Mouse (Mus musculus): ENCODE measurements at regions not wholly inside any gene's neighbourhood (a gene's known extent, or its start where the extent isn't known, plus 50 kb on each side); places are given as distances from the start of the nearest gene placed in this dataset.

DNA sequence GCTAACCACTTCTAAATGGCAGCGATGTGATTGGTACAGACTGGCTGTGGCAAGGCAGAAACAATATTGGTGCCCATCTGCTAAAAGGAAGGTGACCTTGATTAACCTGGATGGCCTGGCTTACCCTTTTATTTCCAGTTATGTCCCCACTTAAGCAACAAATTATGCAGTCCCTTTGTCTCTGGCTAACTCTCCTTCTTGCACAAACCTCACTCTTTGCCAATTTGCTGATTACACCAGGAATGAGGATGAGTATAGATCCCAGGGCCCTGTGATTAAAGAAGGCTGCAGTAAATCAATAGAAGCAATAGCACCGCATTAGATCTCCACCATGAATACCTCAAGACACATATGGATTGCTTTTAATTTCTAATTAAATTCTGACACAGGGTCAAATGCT, 87.7 kb upstream of the Gm9747 start:
- WGBS, result 88% methylated on average over 2 of the region's 2 CpGs
- ATAC-seq (ENCODE audit: insufficient number of reproducible peaks, insufficient read depth, low FRiP score, low read depth), result no peak
- H3K36me3 ChIP-seq (ENCODE audit: control insufficient read depth, insufficient read depth, low read length), result no peaks in the 10 kb centered on the region

DNA sequence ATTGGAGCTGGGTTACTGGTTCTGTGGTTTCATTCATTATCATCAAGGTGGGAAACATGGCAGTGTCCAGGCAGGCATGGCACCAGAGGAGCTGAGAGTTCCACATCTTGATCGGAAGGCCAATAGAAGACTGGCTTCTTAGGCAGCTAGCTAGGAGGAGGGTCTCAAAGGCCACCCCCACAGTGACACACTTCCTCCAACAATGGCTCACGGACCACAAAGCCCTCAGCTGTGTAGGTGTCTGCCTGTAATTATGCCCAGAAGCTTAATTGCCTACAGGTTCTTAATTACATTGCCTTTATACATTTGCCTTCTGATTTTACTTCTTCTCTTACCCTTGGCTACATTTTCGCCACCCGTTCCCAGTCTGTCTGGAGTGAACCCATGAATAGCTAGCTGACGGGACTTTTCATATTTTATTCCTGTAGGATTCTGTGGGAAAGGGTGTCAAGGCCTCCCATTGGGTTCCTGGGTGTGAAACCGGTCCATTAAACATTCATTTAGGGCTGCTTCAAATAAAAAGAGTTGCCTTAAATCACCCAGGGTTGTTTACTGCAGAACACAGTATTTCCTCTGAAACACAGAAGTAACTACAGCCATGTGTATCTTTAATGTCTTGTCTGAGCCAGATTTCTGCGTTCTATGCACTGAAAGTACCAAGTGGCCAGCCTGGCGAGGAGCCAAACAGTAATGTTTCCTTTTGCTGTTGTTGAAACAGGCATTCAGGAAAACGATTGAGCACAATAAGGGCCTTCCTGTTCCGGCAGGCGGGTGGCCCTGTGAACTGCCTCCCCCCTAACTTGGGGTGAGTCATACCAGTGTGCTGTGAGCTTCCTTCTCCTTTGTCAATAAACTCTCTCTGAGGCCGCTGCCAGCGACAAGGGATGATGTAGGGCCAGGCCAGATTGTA, 82.4 kb upstream of the Gm9747 start:
- ATAC-seq (ENCODE audit: insufficient number of reproducible peaks, insufficient read depth, low FRiP score, low read depth), result peak; percentile 95

More for the DNA sequence above, 87.7 kb upstream of the Gm9747 start:
- no peak overlapping the region for H3K4me2 ChIP-seq (replicated peaks; ENCODE audit: low read depth, low read length)
- no peak overlapping the region for H3K4me3 ChIP-seq (ENCODE audit: low read depth, low read length)
- no peaks in the 10 kb centered on the region for H3K4me1 ChIP-seq (ENCODE audit: control insufficient read depth, insufficient read depth, low read length)
- H3K9me3 ChIP-seq (ENCODE audit: control insufficient read depth, low read depth, low read length), result no peaks in the 10 kb centered on the region
- H3K27me3 ChIP-seq (ENCODE audit: control insufficient read depth, insufficient read depth, low read length), result no peaks in the 10 kb centered on the region
- H3K9ac ChIP-seq (replicated peaks; ENCODE audit: low read depth, low read length), result no peak overlapping the region
- H3K27ac ChIP-seq (ENCODE audit: low read length), result no peak overlapping the region

DNA sequence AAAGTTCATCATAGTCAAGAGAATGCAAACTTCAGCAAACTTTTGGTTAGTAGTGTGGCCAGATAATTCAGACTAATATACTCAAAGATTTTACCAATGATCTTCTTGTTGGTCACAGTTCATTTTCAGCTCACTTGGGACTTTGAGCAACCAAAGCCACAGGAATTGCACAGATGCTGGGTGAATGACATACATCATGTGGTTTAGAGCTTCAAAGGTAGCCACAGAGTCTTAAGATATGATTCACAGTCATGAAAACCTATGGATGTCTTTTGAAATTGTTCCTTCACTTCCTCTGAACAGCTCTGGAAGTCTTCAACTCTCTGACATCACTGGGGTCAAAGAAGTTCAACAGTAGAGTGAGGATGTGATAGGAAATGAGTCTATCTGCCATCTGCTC, 77.0 kb upstream of the Gm9747 start:
- H3K36me3 ChIP-seq (ENCODE audit: control insufficient read depth, insufficient read depth, low read length), result no peaks in the 10 kb centered on the region
- no peaks in the 10 kb centered on the region for H3K9me3 ChIP-seq (ENCODE audit: control insufficient read depth, low read depth, low read length)
- no peaks in the 10 kb centered on the region for H3K4me1 ChIP-seq (ENCODE audit: control insufficient read depth, insufficient read depth, low read length)
- H3K4me3 ChIP-seq (ENCODE audit: low read depth, low read length), result no peak overlapping the region
- ATAC-seq (ENCODE audit: insufficient number of reproducible peaks, insufficient read depth, low FRiP score, low read depth), result no peak
- H3K27ac ChIP-seq (ENCODE audit: low read length), result no peak overlapping the region
- no peaks in the 10 kb centered on the region for H3K27me3 ChIP-seq (ENCODE audit: control insufficient read depth, insufficient read depth, low read length)
- H3K9ac ChIP-seq (replicated peaks; ENCODE audit: low read depth, low read length), result no peak overlapping the region
- H3K4me2 ChIP-seq (replicated peaks; ENCODE audit: low read depth, low read length), result no peak overlapping the region

More for the DNA sequence above, 82.4 kb upstream of the Gm9747 start:
- H3K36me3 ChIP-seq (ENCODE audit: control insufficient read depth, insufficient read depth, low read length), result no peaks in the 10 kb centered on the region
- no peaks in the 10 kb centered on the region for H3K27me3 ChIP-seq (ENCODE audit: control insufficient read depth, insufficient read depth, low read length)
- no peak overlapping the region for H3K4me2 ChIP-seq (replicated peaks; ENCODE audit: low read depth, low read length)
- no peaks in the 10 kb centered on the region for H3K4me1 ChIP-seq (ENCODE audit: control insufficient read depth, insufficient read depth, low read length)
- no peak overlapping the region for H3K4me3 ChIP-seq (ENCODE audit: low read depth, low read length)
- 48% methylated on average over 13 of the region's 13 CpGs for WGBS
- H3K9me3 ChIP-seq (ENCODE audit: control insufficient read depth, low read depth, low read length), result no peaks in the 10 kb centered on the region
- H3K27ac ChIP-seq (ENCODE audit: low read length), result peak overlapping the region; percentile 27; the same call in 1 of the 2 replicates
- no peak overlapping the region for H3K9ac ChIP-seq (replicated peaks; ENCODE audit: low read depth, low read length)

DNA sequence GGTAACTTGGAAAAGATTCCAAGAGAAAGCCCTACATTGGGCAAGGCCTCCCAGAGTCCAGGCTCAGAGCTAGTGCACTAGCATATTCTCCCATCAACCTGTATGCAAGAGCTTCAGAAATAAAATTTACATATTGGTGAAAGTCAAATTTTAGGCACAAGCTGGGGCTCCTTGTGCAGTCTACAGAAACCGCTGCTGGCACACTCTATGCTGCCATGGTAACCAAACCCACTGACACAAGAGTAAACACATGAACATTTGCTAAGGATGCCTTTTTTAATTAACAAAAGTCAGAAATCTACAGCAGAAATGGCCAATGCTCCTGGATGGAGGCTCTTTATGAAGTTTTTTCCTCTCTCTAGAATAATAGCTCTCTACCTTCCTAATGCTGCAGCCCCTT, 75.9 kb upstream of the Gm9747 start:
- H3K9me3 ChIP-seq (ENCODE audit: control insufficient read depth, low read depth, low read length), result no peaks in the 10 kb centered on the region
- no peak overlapping the region for H3K4me2 ChIP-seq (replicated peaks; ENCODE audit: low read depth, low read length)
- ATAC-seq (ENCODE audit: insufficient number of reproducible peaks, insufficient read depth, low FRiP score, low read depth), result no peak
- no peak overlapping the region for H3K4me3 ChIP-seq (ENCODE audit: low read depth, low read length)
- 79% methylated on average over 1 of the region's 1 CpGs for WGBS
- no peaks in the 10 kb centered on the region for H3K27me3 ChIP-seq (ENCODE audit: control insufficient read depth, insufficient read depth, low read length)
- H3K9ac ChIP-seq (replicated peaks; ENCODE audit: low read depth, low read length), result no peak overlapping the region
- H3K36me3 ChIP-seq (ENCODE audit: control insufficient read depth, insufficient read depth, low read length), result no peaks in the 10 kb centered on the region
- H3K4me1 ChIP-seq (ENCODE audit: control insufficient read depth, insufficient read depth, low read length), result no peaks in the 10 kb centered on the region
- H3K27ac ChIP-seq (ENCODE audit: low read length), result no peak overlapping the region

DNA sequence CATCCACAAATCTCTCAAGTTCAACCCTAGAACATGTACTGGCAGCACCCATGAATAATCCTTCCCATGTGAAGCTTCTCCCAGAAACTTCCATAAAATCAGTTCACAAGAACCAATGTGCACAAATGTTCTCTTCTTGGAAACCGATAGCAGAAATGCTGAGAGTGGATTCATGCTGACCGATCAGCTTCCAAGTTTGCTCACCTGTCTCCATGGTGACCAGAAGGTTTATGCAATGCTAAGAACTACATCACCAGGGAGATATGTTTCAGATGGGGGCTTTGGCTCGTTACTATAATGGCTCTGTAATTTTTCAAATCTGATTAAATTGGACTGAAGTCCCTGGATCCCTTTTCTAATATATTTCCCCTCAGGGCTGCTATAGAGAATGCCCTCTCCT, 74.4 kb upstream of the Gm9747 start:
- Histone ChIP-seq H3K36me3 (ENCODE audit: control insufficient read depth, insufficient read depth, low read length) (no peaks in the 10 kb centered on the region), H3K4me1 (ENCODE audit: control insufficient read depth, insufficient read depth, low read length) (no peaks in the 10 kb centered on the region), H3K27ac (ENCODE audit: low read length) (no peak overlapping the region), H3K27me3 (ENCODE audit: control insufficient read depth, insufficient read depth, low read length) (no peaks in the 10 kb centered on the region), H3K9me3 (ENCODE audit: control insufficient read depth, low read depth, low read length) (no peaks in the 10 kb centered on the region), H3K9ac (replicated peaks; ENCODE audit: low read depth, low read length) (no peak overlapping the region), H3K4me2 (replicated peaks; ENCODE audit: low read depth, low read length) (no peak overlapping the region), H3K4me3 (ENCODE audit: low read depth, low read length) (no peak overlapping the region)
- WGBS, result 46% methylated on average over 3 of the region's 3 CpGs
- no peak for ATAC-seq (ENCODE audit: insufficient number of reproducible peaks, insufficient read depth, low FRiP score, low read depth)

DNA sequence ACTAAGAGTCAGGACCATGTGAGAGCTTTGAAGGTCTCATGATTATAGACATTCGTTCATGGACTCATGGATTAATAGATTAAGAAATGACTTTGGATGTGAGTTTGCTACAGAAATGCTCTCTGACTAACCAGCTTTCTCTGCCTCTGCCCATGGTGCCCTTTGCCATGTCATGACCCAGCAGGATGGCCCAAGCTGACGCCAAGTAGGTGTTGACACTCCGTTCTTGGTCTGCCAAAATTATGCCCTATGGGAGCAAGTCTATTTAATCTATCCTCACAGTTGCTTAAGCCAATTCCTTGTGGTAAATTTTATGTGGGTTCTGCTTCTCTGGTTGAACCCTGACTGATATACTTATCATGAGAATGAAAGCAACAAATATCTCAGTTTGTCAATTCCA, 73.7 kb upstream of the Gm9747 start:
- Histone ChIP-seq H3K27ac (ENCODE audit: low read length) (no peak overlapping the region), H3K9ac (replicated peaks; ENCODE audit: low read depth, low read length) (no peak overlapping the region), H3K4me3 (ENCODE audit: low read depth, low read length) (no peak overlapping the region), H3K4me1 (ENCODE audit: control insufficient read depth, insufficient read depth, low read length) (no peaks in the 10 kb centered on the region), H3K4me2 (replicated peaks; ENCODE audit: low read depth, low read length) (no peak overlapping the region), H3K9me3 (ENCODE audit: control insufficient read depth, low read depth, low read length) (no peaks in the 10 kb centered on the region), H3K27me3 (ENCODE audit: control insufficient read depth, insufficient read depth, low read length) (no peaks in the 10 kb centered on the region), H3K36me3 (ENCODE audit: control insufficient read depth, insufficient read depth, low read length) (no peaks in the 10 kb centered on the region)
- WGBS, result 84% methylated on average over 3 of the region's 3 CpGs
- no peak for ATAC-seq (ENCODE audit: insufficient number of reproducible peaks, insufficient read depth, low FRiP score, low read depth)

DNA sequence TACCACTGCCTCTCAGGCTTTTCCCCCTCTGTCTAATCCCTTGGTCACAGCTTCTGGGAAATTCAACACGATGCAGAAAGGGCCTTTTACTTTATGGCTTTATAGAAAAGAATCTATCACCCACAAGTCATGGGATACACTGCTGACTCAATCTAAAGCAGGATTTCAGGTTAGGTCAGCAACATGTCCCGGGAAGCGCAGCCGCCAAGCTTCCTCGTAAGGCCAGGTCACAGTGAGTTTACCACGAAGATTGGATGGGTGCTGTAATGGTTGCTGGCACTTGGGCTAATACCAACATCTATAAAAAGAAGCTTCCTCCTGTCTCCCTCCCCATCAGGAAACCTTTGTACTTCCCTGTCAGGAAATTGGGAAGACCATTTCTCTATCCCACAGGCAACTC, 70.0 kb upstream of the Gm9747 start:
- Histone ChIP-seq H3K4me3 (ENCODE audit: low read depth, low read length) (no peak overlapping the region), H3K27me3 (ENCODE audit: control insufficient read depth, insufficient read depth, low read length) (no peaks in the 10 kb centered on the region), H3K9me3 (ENCODE audit: control insufficient read depth, low read depth, low read length) (no peaks in the 10 kb centered on the region), H3K4me2 (replicated peaks; ENCODE audit: low read depth, low read length) (no peak overlapping the region), H3K27ac (ENCODE audit: low read length) (no peak overlapping the region), H3K9ac (replicated peaks; ENCODE audit: low read depth, low read length) (no peak overlapping the region), H3K4me1 (ENCODE audit: control insufficient read depth, insufficient read depth, low read length) (no peaks in the 10 kb centered on the region), H3K36me3 (ENCODE audit: control insufficient read depth, insufficient read depth, low read length) (no peaks in the 10 kb centered on the region)
- no peak for ATAC-seq (ENCODE audit: insufficient number of reproducible peaks, insufficient read depth, low FRiP score, low read depth)
- 81% methylated on average over 6 of the region's 6 CpGs for WGBS

DNA sequence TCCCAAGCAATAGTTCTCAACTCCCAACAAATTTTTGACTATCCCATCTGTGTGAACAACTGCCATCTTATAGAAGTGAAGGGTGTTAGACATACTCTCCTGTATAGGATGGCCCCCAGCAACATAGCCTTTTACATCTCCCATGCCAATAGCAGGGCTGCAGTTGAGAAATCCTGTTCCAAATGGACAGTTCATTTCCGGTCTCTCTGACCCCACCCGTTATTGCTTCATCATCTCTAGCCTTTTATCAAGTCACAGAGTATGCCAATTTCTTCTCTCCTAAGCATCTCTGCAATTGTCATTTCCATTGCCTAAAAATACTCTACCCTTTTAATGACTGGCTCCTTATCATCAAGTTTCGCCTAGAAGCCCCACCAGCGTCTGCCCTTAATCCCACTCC, 64.8 kb upstream of the Gm9747 start:
- H3K4me1 ChIP-seq (ENCODE audit: control insufficient read depth, insufficient read depth, low read length), result no peaks in the 10 kb centered on the region
- no peak for ATAC-seq (ENCODE audit: insufficient number of reproducible peaks, insufficient read depth, low FRiP score, low read depth)
- 72% methylated on average over 4 of the region's 4 CpGs for WGBS
- H3K27me3 ChIP-seq (ENCODE audit: control insufficient read depth, insufficient read depth, low read length), result no peaks in the 10 kb centered on the region
- H3K9ac ChIP-seq (replicated peaks; ENCODE audit: low read depth, low read length), result no peak overlapping the region
- H3K4me2 ChIP-seq (replicated peaks; ENCODE audit: low read depth, low read length), result no peak overlapping the region
- H3K9me3 ChIP-seq (ENCODE audit: control insufficient read depth, low read depth, low read length), result no peaks in the 10 kb centered on the region
- no peak overlapping the region for H3K4me3 ChIP-seq (ENCODE audit: low read depth, low read length)
- H3K36me3 ChIP-seq (ENCODE audit: control insufficient read depth, insufficient read depth, low read length), result no peaks in the 10 kb centered on the region
- no peak overlapping the region for H3K27ac ChIP-seq (ENCODE audit: low read length)

DNA sequence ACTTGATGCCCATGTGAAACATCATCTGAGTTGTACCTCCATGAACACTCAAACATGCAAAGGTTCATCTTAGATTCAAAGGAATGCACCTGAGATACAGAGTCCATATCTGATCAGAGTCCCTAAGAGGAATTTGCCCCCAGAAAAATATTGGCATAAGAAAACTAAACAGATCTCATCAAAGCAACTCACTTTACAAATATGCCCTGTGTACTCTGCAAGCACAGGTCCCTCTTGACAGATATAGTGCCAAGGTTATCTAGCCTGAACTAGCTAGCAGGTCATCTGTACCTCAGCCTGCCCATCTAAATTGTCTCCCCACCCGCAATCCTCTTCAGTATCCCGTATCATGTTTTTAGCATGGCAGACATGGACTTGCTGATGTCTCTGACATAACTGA, 64.0 kb upstream of the Gm9747 start:
- no peak for ATAC-seq (ENCODE audit: insufficient number of reproducible peaks, insufficient read depth, low FRiP score, low read depth)
- no peaks in the 10 kb centered on the region for H3K4me1 ChIP-seq (ENCODE audit: control insufficient read depth, insufficient read depth, low read length)
- WGBS, result 79% methylated on average over 2 of the region's 2 CpGs

More for the DNA sequence above, 64.0 kb upstream of the Gm9747 start:
- no peaks in the 10 kb centered on the region for H3K9me3 ChIP-seq (ENCODE audit: control insufficient read depth, low read depth, low read length)
- H3K9ac ChIP-seq (replicated peaks; ENCODE audit: low read depth, low read length), result no peak overlapping the region
- H3K4me3 ChIP-seq (ENCODE audit: low read depth, low read length), result no peak overlapping the region
- no peak overlapping the region for H3K27ac ChIP-seq (ENCODE audit: low read length)
- no peaks in the 10 kb centered on the region for H3K36me3 ChIP-seq (ENCODE audit: control insufficient read depth, insufficient read depth, low read length)
- H3K4me2 ChIP-seq (replicated peaks; ENCODE audit: low read depth, low read length), result no peak overlapping the region
- H3K27me3 ChIP-seq (ENCODE audit: control insufficient read depth, insufficient read depth, low read length), result no peaks in the 10 kb centered on the region
